Mouse (Mus musculus): ENCODE data around the gene Aldh1b1. TPM values are rescaled to one million over a fixed set of nuclear protein-coding genes. Genes with fewer than 3 reads are reported as not detected.

Aldh1b1 gene
- total RNA-seq, 2 experiments from 2014 or later = 1.7 TPM; not detected in 1

GRCm38 (mm10) chr4:45822781-45823575, 24.2 kb downstream of the Aldh1b1 start:
- no peak for ATAC-seq (replicated peaks; ENCODE audit: low FRiP score, poor library complexity, severe bottlenecking)

- no peak for ATAC-seq (replicated peaks; ENCODE audit: low FRiP score, poor library complexity, severe bottlenecking)
Measured at GRCm38 (mm10) chr4:45824049-45824760, 25.4 kb downstream of the Aldh1b1 start.

- ATAC-seq (replicated peaks; ENCODE audit: low FRiP score, poor library complexity, severe bottlenecking) = no peak
Measured at GRCm38 (mm10) chr4:45824761-45825556, 26.1 kb downstream of the Aldh1b1 start.

GRCm38 (mm10) chr4:45826275-45827040, 27.6 kb downstream of the Aldh1b1 start, which contains the start of gene Igfbpl1:
TSS of gene Igfbpl1 (minus strand) at chr4:45826923.
- no peak for ATAC-seq (replicated peaks; ENCODE audit: low FRiP score, poor library complexity, severe bottlenecking)

GRCm38 (mm10) chr4:45829907-45830759, 31.3 kb downstream of the Aldh1b1 start:
- no peak for ATAC-seq (replicated peaks; ENCODE audit: low FRiP score, poor library complexity, severe bottlenecking)

GRCm38 (mm10) chr4:45831996-45832395, 33.2 kb downstream of the Aldh1b1 start:
- ATAC-seq (replicated peaks; ENCODE audit: low FRiP score, poor library complexity, severe bottlenecking) = no peak

- ATAC-seq (replicated peaks; ENCODE audit: low FRiP score, poor library complexity, severe bottlenecking) = no peak
Measured at GRCm38 (mm10) chr4:45833461-45833860, 34.6 kb downstream of the Aldh1b1 start.

- ATAC-seq (replicated peaks; ENCODE audit: low FRiP score, poor library complexity, severe bottlenecking) = no peak
Measured at GRCm38 (mm10) chr4:45844355-45844754, 45.5 kb downstream of the Aldh1b1 start.

GRCm38 (mm10) chr4:45846263-45846662, 47.4 kb downstream of the Aldh1b1 start:
- ATAC-seq (replicated peaks; ENCODE audit: low FRiP score, poor library complexity, severe bottlenecking) = no peak

GRCm38 (mm10) chr4:45848109-45848824, 49.4 kb downstream of the Aldh1b1 start, which contains the start of gene Stra6l:
TSS of gene Stra6l (plus strand) at chr4:45848664.
- ATAC-seq (replicated peaks; ENCODE audit: low FRiP score, poor library complexity, severe bottlenecking) = no peak

- ATAC-seq (replicated peaks; ENCODE audit: low FRiP score, poor library complexity, severe bottlenecking) = no peak
Measured at GRCm38 (mm10) chr4:45848825-45849156, 50.0 kb downstream of the Aldh1b1 start.

- no peak for ATAC-seq (replicated peaks; ENCODE audit: low FRiP score, poor library complexity, severe bottlenecking)
Measured at GRCm38 (mm10) chr4:45849419-45849818, 50.6 kb downstream of the Aldh1b1 start.

- no peak for ATAC-seq (replicated peaks; ENCODE audit: low FRiP score, poor library complexity, severe bottlenecking)
Measured at GRCm38 (mm10) chr4:45851640-45852051, 52.8 kb downstream of the Aldh1b1 start.

- ATAC-seq (replicated peaks; ENCODE audit: low FRiP score, poor library complexity, severe bottlenecking) = no peak
Measured at GRCm38 (mm10) chr4:45853496-45854246, 54.8 kb downstream of the Aldh1b1 start.
